Mouse (Mus musculus) E14TG2a.4 (cell line): Measurements from ENCODE around the gene Lyst.

Experiments used
- H3K27me3 ChIP-seq: 2 replicates; pipeline ENCODE4 v1.6.1; 2014; ENCODE audit warnings: low read length, control low read depth; ENCODE audit not compliant: insufficient read depth
- H3K36me3 ChIP-seq: 2 replicates; pipeline ENCODE4 v1.6.1; 2014; ENCODE audit warnings: low read length, control low read depth; ENCODE audit not compliant: insufficient read depth
- H3K4me1 ChIP-seq: replicated peaks from 2 replicates; pipeline ENCODE4 v1.6.1; 2014; ENCODE audit warnings: low read depth, low read length, control low read depth
- H3K4me3 ChIP-seq: replicated peaks from 2 replicates; pipeline ENCODE4 v1.5.1; 2014; ENCODE audit warnings: mild to moderate bottlenecking, low read length
- H3K9me3 ChIP-seq: 2 replicates; pipeline ENCODE4 v1.6.1; 2014; ENCODE audit warnings: low read length, control low read depth
- CTCF ChIP-seq: conservative IDR thresholded peaks from 2 replicates; pipeline ENCODE4 v1.5.1; 2014; ENCODE audit warnings: low read length
- NANOG ChIP-seq: IDR thresholded peaks from 2 replicates; pipeline ENCODE4 v1.6.1; 2014; ENCODE audit warnings: borderline replicate concordance, low read length, mixed read lengths
- POU5F1 ChIP-seq: IDR thresholded peaks from 2 replicates; pipeline ENCODE4 v1.6.1; 2014; ENCODE audit warnings: low read length, borderline replicate concordance

Gene Lyst

GRCm38 (mm10) chr13:13606149-13606548, 16.0 kb downstream of the Lyst start:
- Histone ChIP-seq H3K4me1 (no peaks in the 10 kb centered on the region), H3K27me3 (no peaks in the 10 kb centered on the region), H3K36me3 (no peaks in the 10 kb centered on the region), H3K9me3 (no peaks in the 10 kb centered on the region), H3K4me3 (no peak overlapping the region)
- TF ChIP-seq CTCF: no peak
- no peak for TF ChIP-seq NANOG
- TF ChIP-seq POU5F1: no peak

DNA sequence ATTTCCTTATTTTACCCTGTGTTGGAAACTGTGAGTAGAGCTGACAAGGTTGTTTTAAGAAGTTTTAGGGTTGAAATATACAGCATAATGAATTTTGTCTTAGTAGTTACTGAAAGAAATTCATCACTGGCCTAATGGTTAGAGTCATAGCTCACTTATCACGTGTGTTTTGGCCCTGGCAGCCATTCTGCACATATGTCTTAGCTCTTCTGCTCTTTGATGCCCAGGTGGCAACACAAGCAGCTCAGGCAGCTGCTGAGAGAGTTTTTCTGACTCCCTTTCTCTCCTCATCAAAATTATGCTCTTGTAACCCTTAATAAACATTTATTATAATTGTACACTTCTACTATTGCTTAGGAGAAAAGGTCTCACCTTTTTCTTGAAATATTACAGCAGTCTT, 18.1 kb downstream of the Lyst start:
- H3K27me3 ChIP-seq: no peaks in the 10 kb centered on the region
- H3K4me1 ChIP-seq: peaks cover 6% of the 10 kb centered on the region
- H3K9me3 ChIP-seq: no peaks in the 10 kb centered on the region
- TF ChIP-seq NANOG: no peak
- no peak for TF ChIP-seq CTCF
- TF ChIP-seq POU5F1: no peak
- H3K36me3 ChIP-seq: no peaks in the 10 kb centered on the region
- H3K4me3 ChIP-seq: no peak overlapping the region

GRCm38 (mm10) chr13:13609655-13610054, 19.5 kb downstream of the Lyst start:
- H3K36me3 ChIP-seq: no peaks in the 10 kb centered on the region
- TF ChIP-seq POU5F1 (no peak), NANOG (no peak), CTCF (no peak)

GRCm38 (mm10) chr13:13612882-13613281, 22.7 kb downstream of the Lyst start:
- TF ChIP-seq POU5F1 (no peak), CTCF (peak; percentile 32)
- H3K27me3 ChIP-seq: no peaks in the 10 kb centered on the region
- no peaks in the 10 kb centered on the region for H3K36me3 ChIP-seq
- H3K4me3 ChIP-seq: no peak overlapping the region
- H3K4me1 ChIP-seq: peaks cover 8% of the 10 kb centered on the region
- H3K9me3 ChIP-seq: no peaks in the 10 kb centered on the region

More at GRCm38 (mm10) chr13:13609655-13610054, 19.5 kb downstream of the Lyst start:
- Histone ChIP-seq H3K4me3 (no peak overlapping the region), H3K4me1 (peaks cover 8% of the 10 kb centered on the region), H3K27me3 (no peaks in the 10 kb centered on the region), H3K9me3 (no peaks in the 10 kb centered on the region)

DNA sequence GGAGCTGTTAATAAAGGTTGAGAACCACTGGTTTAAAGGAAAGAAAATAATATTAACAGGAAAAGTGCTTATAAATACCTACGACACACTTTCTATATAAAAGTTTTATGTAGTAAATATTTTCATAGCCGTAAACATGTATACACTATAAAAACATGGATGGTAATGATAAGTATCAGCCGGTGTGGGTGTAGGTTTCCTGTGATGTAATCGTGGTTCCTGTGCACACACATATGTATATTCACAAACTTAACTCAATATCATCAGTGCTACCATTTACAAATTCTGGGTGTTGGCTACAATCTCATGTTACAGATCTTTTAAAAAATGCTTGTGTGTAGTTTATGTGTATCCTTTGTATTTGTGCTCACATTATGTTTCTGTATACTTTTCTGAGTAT, 24.0 kb downstream of the Lyst start:
- no peak for TF ChIP-seq POU5F1
- no peak for TF ChIP-seq CTCF
- TF ChIP-seq NANOG: no peak
- Histone ChIP-seq H3K4me1 (peaks cover 8% of the 10 kb centered on the region), H3K4me3 (no peak overlapping the region), H3K9me3 (no peaks in the 10 kb centered on the region), H3K36me3 (no peaks in the 10 kb centered on the region), H3K27me3 (no peaks in the 10 kb centered on the region)

GRCm38 (mm10) chr13:13621456-13621855, 31.3 kb downstream of the Lyst start:
- no peak for TF ChIP-seq POU5F1
- TF ChIP-seq CTCF: no peak
- no peak for TF ChIP-seq NANOG
- Histone ChIP-seq H3K36me3 (no peaks in the 10 kb centered on the region), H3K4me3 (no peak overlapping the region), H3K27me3 (no peaks in the 10 kb centered on the region), H3K4me1 (no peaks in the 10 kb centered on the region), H3K9me3 (no peaks in the 10 kb centered on the region)

- Histone ChIP-seq H3K36me3 (no peaks in the 10 kb centered on the region), H3K4me1 (no peaks in the 10 kb centered on the region), H3K9me3 (no peaks in the 10 kb centered on the region), H3K27me3 (no peaks in the 10 kb centered on the region), H3K4me3 (no peak overlapping the region)
- TF ChIP-seq CTCF (no peak), NANOG (no peak), POU5F1 (no peak)
Observed at GRCm38 (mm10) chr13:13622565-13622964, 32.4 kb downstream of the Lyst start.

DNA sequence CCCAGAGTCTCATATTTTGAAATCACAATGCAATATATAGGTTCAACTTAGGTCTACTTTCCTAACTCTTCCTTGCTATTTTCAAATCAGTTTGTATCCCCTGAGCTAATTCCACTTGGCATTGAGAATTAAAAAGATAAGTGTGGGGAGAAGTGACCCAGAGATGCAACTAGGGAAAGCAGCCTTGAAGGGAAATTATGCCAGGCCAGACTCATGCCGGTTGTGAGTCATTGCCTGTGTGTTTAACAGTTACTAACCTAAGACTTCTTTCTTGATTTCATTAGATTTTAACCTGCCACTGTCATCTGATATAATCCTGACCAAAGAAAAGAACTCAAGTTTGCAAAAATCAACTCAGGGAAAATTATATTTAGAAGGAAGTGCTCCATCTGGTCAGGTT, 43.5 kb downstream of the Lyst start:
- TF ChIP-seq CTCF (no peak), POU5F1 (no peak), NANOG (no peak)
- Histone ChIP-seq H3K36me3 (no peaks in the 10 kb centered on the region), H3K27me3 (no peaks in the 10 kb centered on the region), H3K4me3 (no peak overlapping the region), H3K4me1 (peaks cover 24% of the 10 kb centered on the region), H3K9me3 (no peaks in the 10 kb centered on the region)

- no peaks in the 10 kb centered on the region for H3K9me3 ChIP-seq
- TF ChIP-seq POU5F1: no peak
- TF ChIP-seq NANOG: peak; percentile 29; the same call in 1 of the 2 replicates
- TF ChIP-seq CTCF: no peak
- peak overlapping the region; percentile 15; the same call in 1 of the 2 replicates for H3K4me3 ChIP-seq
- no peaks in the 10 kb centered on the region for H3K27me3 ChIP-seq
- peaks cover 28% of the 10 kb centered on the region for H3K4me1 ChIP-seq
- no peaks in the 10 kb centered on the region for H3K36me3 ChIP-seq
Observed at GRCm38 (mm10) chr13:13634706-13635105, 44.5 kb downstream of the Lyst start.
